Comparison of ENCODE assay signal across 8 mouse cellular contexts in genomic region chr4:58934746-58935476, GRCm38 (mm10). TPM values are rescaled to one million over a fixed set of nuclear protein-coding genes. Genes with fewer than 3 reads are reported as not detected.
A peak's percentile ranks its signal among the peaks of the same experiment; 100 is the strongest.
DNase-seq lines count a peak whose midpoint lies in the region; ATAC-seq lines count a peak whose summit lies in the region.

No protein-coding gene starts in this region.

- no peak overlapping the region for H3K4me2 ChIP-seq in hindbrain, embryonic 12.5 days (replicated peaks)
- peak overlapping the region; percentile 31 for H3K4me2 ChIP-seq in heart, embryonic 12.5 days
- H3K4me2 ChIP-seq in stomach, embryonic 16.5 days (ENCODE audit: low read depth, low read length) = 0 out of 2 replicates have a peak overlapping the region, but pooled peaks have one; percentile 23

- H3K9ac ChIP-seq in hindbrain, embryonic 12.5 days = no peak overlapping the region
- H3K9ac ChIP-seq in heart, embryonic 12.5 days = no peak overlapping the region
- H3K9ac ChIP-seq in stomach, embryonic 16.5 days (ENCODE audit: low read length) = no peak overlapping the region

- 48% methylated on average over 15 of the region's 15 CpGs for WGBS in hindbrain, embryonic 10.5 days
- 44% methylated on average over 15 of the region's 15 CpGs for WGBS in hindbrain, embryonic 12.5 days
- WGBS in heart, embryonic 12.5 days = 29% methylated on average over 15 of the region's 15 CpGs
- WGBS in stomach, embryonic 16.5 days = 27% methylated on average over 15 of the region's 15 CpGs

- peaks cover 5% of the 10 kb centered on the region; the same call in 1 of the 2 replicates for H3K4me1 ChIP-seq in hindbrain, embryonic 10.5 days (replicated peaks)
- no peaks in the 10 kb centered on the region for H3K4me1 ChIP-seq in hindbrain, embryonic 12.5 days
- peaks cover 9% of the 10 kb centered on the region for H3K4me1 ChIP-seq in heart, embryonic 12.5 days (replicated peaks)
- H3K4me1 ChIP-seq in stomach, embryonic 16.5 days (ENCODE audit: control insufficient read depth, insufficient read depth, low read length) = no peaks in the 10 kb centered on the region

- H3K27ac ChIP-seq in hindbrain, embryonic 10.5 days = no peak overlapping the region
- H3K27ac ChIP-seq in hindbrain, embryonic 12.5 days = no peak overlapping the region
- H3K27ac ChIP-seq in heart, embryonic 12.5 days (ENCODE audit: poor library complexity, severe bottlenecking) = no peak overlapping the region
- H3K27ac ChIP-seq in stomach, embryonic 16.5 days (ENCODE audit: low read length) = no peak overlapping the region

- no peaks in the 10 kb centered on the region for H3K27me3 ChIP-seq in hindbrain, embryonic 10.5 days (ENCODE audit: insufficient read depth, poor library complexity, severe bottlenecking)
- H3K27me3 ChIP-seq in hindbrain, embryonic 12.5 days = no peaks in the 10 kb centered on the region
- H3K27me3 ChIP-seq in heart, embryonic 12.5 days (replicated peaks) = no peaks in the 10 kb centered on the region
- no peaks in the 10 kb centered on the region for H3K27me3 ChIP-seq in stomach, embryonic 16.5 days (ENCODE audit: control insufficient read depth, insufficient read depth, low read length)

- peak; percentile 28 for DNase-seq in hindbrain, embryonic 10.5 days (ENCODE audit: low spot score)
- DNase-seq in Muller cell, postnatal 12 days (ENCODE audit: inconsistent ontology term) = peak; percentile 69
- peak; percentile 53 to 62 for DNase-seq in cerebellum, postnatal 36 days
- peak; percentile 37 for DNase-seq in kidney, postnatal 10 days
- DNase-seq in lung, postnatal 14 days = peak; percentile 55

- H3K9me3 ChIP-seq in hindbrain, embryonic 10.5 days = no peaks in the 10 kb centered on the region
- no peaks in the 10 kb centered on the region; the same call in 1 of the 2 replicates for H3K9me3 ChIP-seq in hindbrain, embryonic 12.5 days (replicated peaks)
- H3K9me3 ChIP-seq in heart, embryonic 12.5 days (replicated peaks) = no peaks in the 10 kb centered on the region
- no peaks in the 10 kb centered on the region for H3K9me3 ChIP-seq in stomach, embryonic 16.5 days (replicated peaks; ENCODE audit: control insufficient read depth, low read length)

- no peak overlapping the region for H3K4me3 ChIP-seq in hindbrain, embryonic 10.5 days
- H3K4me3 ChIP-seq in hindbrain, embryonic 12.5 days = no peak overlapping the region
- H3K4me3 ChIP-seq in heart, embryonic 12.5 days = no peak overlapping the region
- H3K4me3 ChIP-seq in stomach, embryonic 16.5 days (replicated peaks; ENCODE audit: low read length) = no peak overlapping the region

- H3K36me3 ChIP-seq in hindbrain, embryonic 10.5 days = no peaks in the 10 kb centered on the region
- H3K36me3 ChIP-seq in hindbrain, embryonic 12.5 days = no peaks in the 10 kb centered on the region
- H3K36me3 ChIP-seq in heart, embryonic 12.5 days = no peaks in the 10 kb centered on the region
- H3K36me3 ChIP-seq in stomach, embryonic 16.5 days (ENCODE audit: control insufficient read depth, insufficient read depth, low read length) = no peaks in the 10 kb centered on the region

- ATAC-seq in hindbrain, embryonic 12.5 days (ENCODE audit: low FRiP score) = no peak
- no peak for ATAC-seq in heart, embryonic 12.5 days (ENCODE audit: insufficient number of reproducible peaks, low FRiP score)
- peak; percentile 76 for ATAC-seq in stomach, embryonic 16.5 days (ENCODE audit: insufficient read depth, low FRiP score)

RNA-seq across cellular contexts. Expression of gene Zkscan16, which starts 8.5 kb away (rescaled TPM):
- 0.55 and 1.0 TPM in 2 replicates for polyA plus RNA-seq in hindbrain, embryonic 10.5 days (2016; fragmentation: Nextera tagmentation; extraction: Ambion mirVana)
- 1.1 TPM in 2 replicates for polyA plus RNA-seq in hindbrain, embryonic 12.5 days (2016; fragmentation: Nextera tagmentation; extraction: Ambion mirVana)
- 0.38 and 0.62 TPM in 2 replicates for polyA plus RNA-seq in heart, embryonic 12.5 days (2016; fragmentation: Nextera tagmentation; extraction: Ambion mirVana)
- 0.62 and 0.84 TPM in 2 replicates for polyA plus RNA-seq in stomach, embryonic 16.5 days (2015; fragmentation: Nextera tagmentation; extraction: Ambion mirVana)

RNA-seq across cellular contexts. Expression of gene Ecpas, which starts 22.4 kb away (rescaled TPM):
- polyA plus RNA-seq in hindbrain, embryonic 10.5 days (2016; fragmentation: Nextera tagmentation; extraction: Ambion mirVana) = 23.9 and 29.8 TPM in 2 replicates
- polyA plus RNA-seq in hindbrain, embryonic 12.5 days (2016; fragmentation: Nextera tagmentation; extraction: Ambion mirVana) = 43.7 and 45.5 TPM in 2 replicates
- 40.1 and 40.6 TPM in 2 replicates for polyA plus RNA-seq in heart, embryonic 12.5 days (2016; fragmentation: Nextera tagmentation; extraction: Ambion mirVana)
- 29.0 and 30.4 TPM in 2 replicates for polyA plus RNA-seq in stomach, embryonic 16.5 days (2015; fragmentation: Nextera tagmentation; extraction: Ambion mirVana)

RNA-seq across cellular contexts. Expression of gene Ptgr1, which starts 52.0 kb away (rescaled TPM):
- 13.5 and 14.8 TPM in 2 replicates for polyA plus RNA-seq in hindbrain, embryonic 10.5 days (2016; fragmentation: Nextera tagmentation; extraction: Ambion mirVana)
- 15.0 and 15.5 TPM in 2 replicates for polyA plus RNA-seq in hindbrain, embryonic 12.5 days (2016; fragmentation: Nextera tagmentation; extraction: Ambion mirVana)
- 9.0 and 9.7 TPM in 2 replicates for polyA plus RNA-seq in heart, embryonic 12.5 days (2016; fragmentation: Nextera tagmentation; extraction: Ambion mirVana)
- polyA plus RNA-seq in stomach, embryonic 16.5 days (2015; fragmentation: Nextera tagmentation; extraction: Ambion mirVana) = 105 and 120 TPM in 2 replicates

RNA-seq across cellular contexts. Expression of gene Dnajc25, which starts 60.0 kb away (rescaled TPM):
- 5.9 and 9.0 TPM in 2 replicates for polyA plus RNA-seq in hindbrain, embryonic 10.5 days (2016; fragmentation: Nextera tagmentation; extraction: Ambion mirVana)
- 7.5 and 8.6 TPM in 2 replicates for polyA plus RNA-seq in hindbrain, embryonic 12.5 days (2016; fragmentation: Nextera tagmentation; extraction: Ambion mirVana)
- 12.3 and 14.1 TPM in 2 replicates for polyA plus RNA-seq in heart, embryonic 12.5 days (2016; fragmentation: Nextera tagmentation; extraction: Ambion mirVana)
- polyA plus RNA-seq in stomach, embryonic 16.5 days (2015; fragmentation: Nextera tagmentation; extraction: Ambion mirVana) = 8.3 and 8.7 TPM in 2 replicates
